Mouse (Mus musculus) bone marrow macrophage, adult 2 months (primary cell): Measurements from ENCODE around the gene Lmo7. TPM values are rescaled to one million over a fixed set of nuclear protein-coding genes. Genes with fewer than 3 reads are reported as not detected.

Source experiments
- H3K27ac ChIP-seq: 2 replicates; pipeline ENCODE4 v1.5.1; 2012; ENCODE audit warnings: low read depth, low read length; ENCODE audit not compliant: insufficient read depth
- H3K4me1 ChIP-seq: 2 replicates; pipeline ENCODE4 v1.6.1; 2012; ENCODE audit warnings: low read length; ENCODE audit not compliant: control insufficient read depth, insufficient read depth
- H3K4me3 ChIP-seq: 2 replicates; pipeline ENCODE4 v1.5.1; 2012; ENCODE audit warnings: mild to moderate bottlenecking, low read length, moderate library complexity; ENCODE audit not compliant: insufficient read depth
- CTCF ChIP-seq: IDR thresholded peaks from 2 replicates; pipeline ENCODE4 v1.5.1; 2012; ENCODE audit warnings: low read depth, mild to moderate bottlenecking, low read length, moderate library complexity
- POLR2A ChIP-seq: IDR thresholded peaks from 2 replicates; pipeline ENCODE4 v1.6.1; 2012; ENCODE audit warnings: mild to moderate bottlenecking, low read depth, low read length, borderline replicate concordance
- polyA plus RNA-seq: library from polyadenylated mRNA; stranded (reverse); fragments of >200 nt; gene quantifications from 2 replicates; pipeline ENCODE4 v1.2.4, GENCODE M21; 2012; ENCODE audit not compliant: missing spikeins, insufficient read depth, insufficient read length

The Lmo7 gene
- polyA plus RNA-seq, 1 experiment = not detected

DNA sequence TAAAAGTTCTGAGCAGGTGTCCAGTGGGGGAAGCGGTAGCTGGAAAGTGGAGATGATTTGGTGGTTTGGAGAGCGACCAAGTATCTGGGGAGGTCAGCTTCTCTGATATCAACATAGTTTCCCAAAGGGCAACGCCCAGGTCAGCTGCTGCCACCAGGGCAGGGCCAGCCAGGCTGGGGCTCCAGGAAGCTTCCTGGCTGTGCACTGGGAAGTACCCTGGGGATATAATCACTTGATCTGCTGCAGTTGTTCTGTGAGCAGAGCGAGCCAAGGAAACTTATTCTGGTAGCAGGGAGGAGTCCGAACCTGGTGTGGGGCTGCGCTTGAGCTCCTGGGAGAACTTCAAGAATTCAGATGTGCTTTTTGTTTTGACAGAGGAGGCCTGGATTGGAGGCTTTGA lies 139.4 kb downstream of the Lmo7 start:
- no peaks in the 10 kb centered on the region for H3K4me1 ChIP-seq
- TF ChIP-seq CTCF = no peak
- no peak for TF ChIP-seq POLR2A
- H3K4me3 ChIP-seq = no peak overlapping the region
- H3K27ac ChIP-seq = no peak overlapping the region

DNA sequence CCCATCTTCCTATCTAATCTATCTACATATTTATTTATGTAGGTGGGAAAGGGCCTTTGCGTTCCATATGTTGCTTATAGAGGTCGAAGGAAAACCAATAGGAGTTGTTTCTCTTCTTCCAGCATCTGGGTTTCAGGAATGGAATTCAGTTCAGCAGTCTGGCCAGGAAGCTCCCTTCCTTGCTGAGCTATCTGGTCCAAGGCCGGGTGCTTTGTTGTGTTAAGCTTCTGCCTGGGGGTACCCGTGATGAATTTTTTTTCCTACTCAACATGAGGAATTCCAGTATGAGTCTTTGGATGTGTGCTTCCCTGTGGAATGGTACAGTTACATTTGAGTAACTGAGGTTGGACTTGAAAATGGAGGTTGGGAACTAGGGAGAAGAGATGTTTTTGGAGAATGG lies 139.9 kb downstream of the Lmo7 start:
- H3K4me3 ChIP-seq = no peak overlapping the region
- TF ChIP-seq CTCF (no peak), POLR2A (no peak)
- no peaks in the 10 kb centered on the region for H3K4me1 ChIP-seq
- H3K27ac ChIP-seq = no peak overlapping the region

DNA sequence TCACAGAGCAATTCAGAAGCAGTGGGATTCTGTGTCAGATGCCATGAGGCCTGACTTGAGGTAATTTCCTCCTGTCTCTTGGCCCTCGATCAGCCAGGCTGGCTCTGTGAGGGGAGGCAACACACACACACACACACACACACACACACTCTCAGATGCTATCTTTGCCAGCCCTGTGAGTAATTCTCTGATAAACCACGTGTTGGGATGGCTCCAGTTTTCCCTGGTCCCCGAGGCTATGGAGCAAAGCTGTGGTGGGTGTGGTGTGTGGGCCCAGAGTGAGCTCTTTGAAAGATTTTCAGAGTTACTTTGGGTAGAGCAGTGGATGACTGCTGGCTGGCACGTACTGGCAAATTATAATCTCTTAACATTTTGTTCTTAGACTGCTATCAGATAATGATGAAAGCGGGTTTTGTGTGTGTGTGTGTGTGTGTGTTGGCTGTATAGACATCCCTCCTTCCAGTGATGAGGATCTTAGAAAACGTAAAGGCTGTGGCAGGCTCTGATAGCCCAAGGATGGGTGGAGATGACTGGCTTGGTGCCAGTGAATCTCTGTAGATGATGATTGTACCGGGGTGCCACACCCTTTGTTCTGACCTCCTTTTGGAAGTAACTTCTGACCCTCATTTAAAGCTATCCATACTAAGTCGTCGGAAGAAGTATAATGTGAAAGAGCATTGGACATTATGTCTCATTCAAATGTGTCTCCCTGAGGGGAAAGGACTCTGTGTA lies 140.6 kb downstream of the Lmo7 start:
- no peak overlapping the region for H3K27ac ChIP-seq
- H3K4me1 ChIP-seq = no peaks in the 10 kb centered on the region
- H3K4me3 ChIP-seq = no peak overlapping the region
- TF ChIP-seq CTCF (no peak), POLR2A (no peak)

DNA sequence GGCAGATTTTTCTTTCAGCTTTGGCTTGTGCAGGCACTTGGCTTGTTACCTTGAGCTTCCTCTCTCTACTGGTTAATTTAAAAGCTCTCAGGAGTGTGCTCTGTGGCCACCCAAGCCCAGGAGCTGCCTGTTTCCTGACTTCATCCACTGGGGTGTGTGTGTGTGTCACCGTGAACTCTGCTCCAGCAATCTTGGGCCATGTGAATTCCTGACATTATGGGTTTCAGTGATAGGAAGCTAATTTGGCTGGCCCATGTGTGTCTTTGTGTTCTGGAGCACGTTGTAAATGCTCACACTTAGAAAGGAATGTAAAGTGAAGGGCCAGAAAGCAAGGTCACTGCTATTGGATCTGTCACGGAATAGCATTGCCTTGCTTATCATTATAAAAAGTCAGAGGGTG lies 143.1 kb downstream of the Lmo7 start:
- no peak for TF ChIP-seq CTCF
- no peak for TF ChIP-seq POLR2A
- Histone ChIP-seq H3K4me1 (no peaks in the 10 kb centered on the region), H3K27ac (no peak overlapping the region), H3K4me3 (no peak overlapping the region)

DNA sequence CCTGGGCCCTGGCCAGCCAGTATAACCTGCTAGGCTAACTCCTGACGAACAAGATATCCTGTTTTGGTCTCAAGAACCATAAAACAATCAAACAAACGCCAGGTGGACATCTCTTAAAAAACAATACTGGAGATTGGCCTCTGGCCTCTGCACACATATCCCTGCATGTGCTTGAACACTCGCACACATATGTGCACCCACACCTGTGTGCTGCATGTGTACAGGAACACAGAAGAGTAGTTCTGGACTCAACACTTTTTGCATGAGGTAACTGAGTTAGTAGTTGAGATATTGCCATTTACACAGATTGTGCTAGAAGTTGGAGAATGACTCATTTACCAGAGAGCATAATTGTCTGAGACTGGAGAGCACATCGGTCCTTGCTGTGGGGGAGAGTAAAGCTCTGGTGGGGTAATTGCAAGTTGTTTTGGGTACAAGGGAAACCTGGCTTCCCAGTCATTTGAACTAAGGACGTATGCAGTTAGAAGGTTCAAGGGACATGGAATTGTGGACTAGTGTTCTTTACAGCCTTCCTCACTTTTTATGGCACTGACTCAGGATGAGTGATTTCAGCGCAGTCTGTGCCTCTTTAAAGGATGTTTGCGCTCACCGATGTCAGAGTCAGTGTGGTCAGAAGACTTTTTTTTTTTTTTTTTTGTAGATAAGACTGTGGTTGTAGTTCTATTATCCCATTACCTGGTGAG lies 148.7 kb downstream of the Lmo7 start:
- H3K27ac ChIP-seq = no peak overlapping the region
- no peak overlapping the region for H3K4me3 ChIP-seq
- no peak for TF ChIP-seq CTCF
- no peaks in the 10 kb centered on the region for H3K4me1 ChIP-seq

DNA sequence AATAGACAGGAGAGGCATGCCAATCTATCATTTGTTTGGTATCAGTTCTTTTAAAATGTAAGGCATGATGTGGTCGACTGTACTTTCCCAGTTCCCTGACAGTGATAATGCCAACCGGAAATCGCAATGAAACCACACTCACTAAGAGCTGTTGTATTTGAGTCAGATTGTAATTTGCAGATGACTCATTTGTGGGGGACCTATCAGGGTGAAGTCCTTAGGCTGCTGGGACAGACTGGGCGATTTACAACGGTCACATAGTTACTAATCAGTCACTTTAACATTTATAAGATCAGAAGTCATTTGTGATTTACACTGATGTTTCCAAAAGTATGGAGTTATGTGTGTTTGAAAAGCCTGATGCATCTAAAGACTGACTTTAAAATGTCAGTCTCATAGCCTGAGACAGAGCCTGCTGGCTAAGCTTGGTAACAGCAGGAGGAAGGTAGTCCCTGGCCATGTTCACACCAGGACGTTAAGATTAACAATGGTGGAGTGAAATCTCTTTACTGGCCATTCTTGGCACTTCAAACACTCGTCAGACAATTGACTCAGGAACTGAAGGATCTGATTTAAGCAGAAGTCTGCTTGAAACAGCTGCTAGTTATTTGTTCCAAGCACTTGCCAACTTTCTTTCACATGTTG lies 149.4 kb downstream of the Lmo7 start:
- no peaks in the 10 kb centered on the region for H3K4me1 ChIP-seq
- H3K27ac ChIP-seq = no peak overlapping the region
- TF ChIP-seq CTCF = no peak
- TF ChIP-seq POLR2A = no peak
- H3K4me3 ChIP-seq = no peak overlapping the region

DNA sequence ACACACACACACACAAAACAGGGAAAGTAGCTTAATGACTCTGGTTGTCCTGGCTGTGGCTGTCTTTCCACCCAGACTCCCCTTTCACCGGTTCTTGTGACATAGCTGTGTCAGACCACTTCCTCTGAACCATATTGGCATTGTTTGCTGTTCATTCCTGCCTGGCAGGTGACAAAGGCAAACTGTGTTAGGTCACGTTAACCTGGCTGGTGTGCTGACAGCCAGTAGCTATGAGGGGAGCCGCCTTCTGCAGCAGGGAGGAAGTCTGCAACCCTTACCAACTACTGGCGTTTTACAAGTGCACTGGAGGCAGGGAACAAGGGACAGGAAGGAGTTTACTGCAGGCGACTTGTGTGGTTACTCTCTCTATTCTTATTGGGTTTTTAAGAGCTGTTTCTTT lies 153.2 kb downstream of the Lmo7 start:
- Histone ChIP-seq H3K4me1 (no peaks in the 10 kb centered on the region), H3K4me3 (no peak overlapping the region), H3K27ac (no peak overlapping the region)
- TF ChIP-seq POLR2A = no peak
- no peak for TF ChIP-seq CTCF

DNA sequence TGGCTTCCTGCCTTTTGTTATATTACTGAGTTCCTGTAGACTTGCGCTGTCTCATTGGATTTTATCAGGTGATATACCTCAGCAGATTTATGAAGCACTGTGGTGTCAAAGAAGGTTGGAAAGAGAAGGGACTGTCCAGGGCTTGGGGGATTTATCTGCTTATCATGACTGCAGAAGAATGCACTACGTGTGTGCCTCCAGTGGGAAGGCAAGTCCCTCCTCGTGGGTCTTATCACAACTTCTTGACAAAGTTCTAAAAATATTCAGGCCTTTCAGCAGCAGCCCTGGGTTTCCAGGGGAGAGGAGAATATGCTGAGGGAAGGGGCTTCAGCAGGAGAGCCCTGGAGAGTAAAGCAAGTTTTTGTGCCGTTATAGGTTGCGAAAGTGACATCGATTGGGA lies 154.0 kb downstream of the Lmo7 start:
- no peak for TF ChIP-seq CTCF
- TF ChIP-seq POLR2A = no peak
- Histone ChIP-seq H3K27ac (no peak overlapping the region), H3K4me3 (no peak overlapping the region), H3K4me1 (no peaks in the 10 kb centered on the region)

DNA sequence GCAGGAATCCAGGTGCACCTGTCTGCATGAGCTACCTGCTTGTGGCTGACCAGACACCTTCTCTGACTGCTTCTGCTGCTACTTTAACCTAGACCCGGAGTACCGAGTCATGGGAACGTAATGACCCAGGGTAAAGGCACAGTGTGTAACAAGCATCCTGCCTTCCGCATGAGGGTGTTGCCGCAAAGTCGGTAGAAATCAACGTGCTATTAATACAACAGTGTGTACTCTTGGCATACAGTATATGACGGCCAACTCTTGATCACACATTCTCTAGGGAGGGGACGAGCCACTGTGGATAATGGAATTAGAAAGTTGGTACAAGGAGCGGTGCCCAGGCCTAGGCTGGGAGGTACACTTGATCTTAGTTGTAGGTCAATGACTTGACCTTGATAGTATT lies 156.6 kb downstream of the Lmo7 start:
- no peak overlapping the region for H3K4me3 ChIP-seq
- H3K4me1 ChIP-seq = no peaks in the 10 kb centered on the region
- H3K27ac ChIP-seq = no peak overlapping the region
- no peak for TF ChIP-seq POLR2A
- no peak for TF ChIP-seq CTCF

DNA sequence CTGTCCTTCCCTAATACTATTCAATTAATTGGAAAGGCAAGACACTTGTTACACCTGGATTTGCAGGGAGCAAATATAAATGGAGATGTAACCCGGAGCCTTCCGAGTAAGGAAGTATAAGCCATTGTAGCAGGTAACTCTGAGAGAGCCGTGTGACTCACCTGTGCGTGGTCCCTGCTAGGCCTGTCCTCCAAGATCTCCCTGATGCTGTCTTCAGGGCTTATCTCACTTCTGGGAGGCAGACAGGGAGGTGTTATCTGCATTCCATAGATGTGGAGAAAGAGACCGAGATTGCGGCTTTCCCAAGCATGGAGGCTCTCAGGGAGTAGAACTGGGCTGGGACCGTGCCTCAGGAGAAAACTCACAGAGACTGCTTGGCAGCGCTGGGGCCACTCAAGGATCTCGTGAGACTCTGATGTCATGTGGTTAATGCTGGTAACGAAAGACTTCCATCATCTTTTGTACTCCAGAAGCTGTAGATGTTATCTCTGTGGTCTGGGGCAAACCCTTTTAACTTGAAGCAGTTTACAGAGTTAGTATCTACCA lies 162.2 kb downstream of the Lmo7 start:
- no peaks in the 10 kb centered on the region for H3K4me1 ChIP-seq
- no peak overlapping the region for H3K4me3 ChIP-seq
- no peak overlapping the region for H3K27ac ChIP-seq
- TF ChIP-seq POLR2A (no peak), CTCF (no peak)
